Mouse (Mus musculus): ENCODE measurements at regions not wholly inside any gene's neighbourhood (a gene's known extent, or its start where the extent isn't known, plus 50 kb on each side); places are given as distances from the start of the nearest gene placed in this dataset.

DNA sequence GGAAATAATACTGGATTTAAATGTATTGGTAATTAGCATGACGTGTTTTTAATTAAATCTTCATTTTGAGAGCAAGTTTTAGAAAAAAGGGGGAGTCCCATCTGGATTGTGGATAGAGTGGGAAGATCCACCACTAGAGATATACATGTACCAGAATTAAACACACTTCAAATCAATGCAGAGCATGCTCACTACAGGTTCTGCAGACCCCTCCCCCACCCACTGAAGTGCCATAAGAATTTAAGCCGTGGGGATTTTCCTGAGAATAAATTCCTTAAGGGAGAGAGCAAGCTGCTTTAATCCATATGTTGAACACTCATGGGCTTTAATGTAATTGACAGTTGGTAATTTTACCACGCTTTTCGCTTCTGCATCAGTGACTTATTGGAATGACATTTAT lies 401.4 kb downstream of the Dcdc2c start:
- Histone ChIP-seq H3K27ac (ENCODE audit: low read depth, low read length) (no peak overlapping the region), H3K4me1 (ENCODE audit: control insufficient read depth, insufficient read depth, low read length) (no peaks in the 10 kb centered on the region), H3K4me2 (ENCODE audit: low read depth, low read length) (no peak overlapping the region), H3K27me3 (ENCODE audit: control insufficient read depth, insufficient read depth, low read length) (no peaks in the 10 kb centered on the region), H3K9ac (replicated peaks; ENCODE audit: low read depth, low read length) (no peak overlapping the region), H3K36me3 (ENCODE audit: control insufficient read depth, insufficient read depth, low read length) (no peaks in the 10 kb centered on the region), H3K9me3 (ENCODE audit: control insufficient read depth, low read length) (no peaks in the 10 kb centered on the region), H3K4me3 (ENCODE audit: low read depth, low read length) (no peak overlapping the region)
- WGBS: 56% methylated on average over 4 of the region's 4 CpGs
- no peak for ATAC-seq (ENCODE audit: low read depth)

DNA sequence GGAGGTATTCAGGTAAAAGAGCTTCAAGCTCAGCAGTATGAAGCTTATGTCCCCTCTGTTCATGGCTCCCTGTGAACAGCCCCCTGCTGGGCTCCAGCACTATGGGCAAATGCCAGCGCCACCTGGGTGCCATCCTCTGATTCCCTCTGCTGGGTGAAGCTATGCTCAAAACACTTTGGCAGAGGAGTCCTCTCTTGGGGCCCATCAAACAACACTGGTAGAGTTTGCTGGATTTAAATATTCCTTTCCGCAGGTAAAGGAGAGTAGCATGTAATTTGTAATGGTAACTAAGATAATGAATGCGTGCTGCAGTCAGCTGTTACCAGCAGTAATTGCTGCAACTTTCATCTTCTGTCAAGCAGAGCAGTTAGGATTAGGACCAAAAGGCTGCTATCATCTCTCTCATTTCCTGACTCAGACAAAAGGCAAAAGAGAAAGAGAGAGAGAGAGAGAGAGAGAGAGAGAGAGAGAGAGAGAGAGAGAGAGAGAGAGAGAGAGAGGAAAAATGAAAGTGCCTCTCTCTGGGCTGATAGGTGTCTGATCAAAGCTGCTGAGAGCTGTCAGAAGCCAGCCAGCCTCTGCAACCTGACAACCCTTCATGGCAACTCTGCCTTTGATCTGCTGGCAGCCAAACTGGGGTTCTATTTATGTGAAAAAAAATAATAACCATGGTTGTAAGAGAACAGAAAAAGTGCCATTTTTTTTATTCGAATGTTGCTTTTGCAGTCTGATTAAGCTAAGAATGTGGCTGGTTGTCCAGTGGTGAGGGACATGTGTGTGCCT lies 416.2 kb downstream of the Dcdc2c start:
- Histone ChIP-seq H3K9ac (replicated peaks; ENCODE audit: low read depth, low read length) (no peak overlapping the region), H3K27me3 (ENCODE audit: control insufficient read depth, insufficient read depth, low read length) (no peaks in the 10 kb centered on the region), H3K9me3 (ENCODE audit: control insufficient read depth, low read length) (no peaks in the 10 kb centered on the region), H3K4me3 (ENCODE audit: low read depth, low read length) (no peak overlapping the region), H3K4me2 (ENCODE audit: low read depth, low read length) (no peak overlapping the region), H3K4me1 (ENCODE audit: control insufficient read depth, insufficient read depth, low read length) (no peaks in the 10 kb centered on the region), H3K27ac (ENCODE audit: low read depth, low read length) (no peak overlapping the region), H3K36me3 (ENCODE audit: control insufficient read depth, insufficient read depth, low read length) (no peaks in the 10 kb centered on the region)
- 69% methylated on average over 4 of the region's 4 CpGs for WGBS
- no peak for ATAC-seq (ENCODE audit: low read depth)

DNA sequence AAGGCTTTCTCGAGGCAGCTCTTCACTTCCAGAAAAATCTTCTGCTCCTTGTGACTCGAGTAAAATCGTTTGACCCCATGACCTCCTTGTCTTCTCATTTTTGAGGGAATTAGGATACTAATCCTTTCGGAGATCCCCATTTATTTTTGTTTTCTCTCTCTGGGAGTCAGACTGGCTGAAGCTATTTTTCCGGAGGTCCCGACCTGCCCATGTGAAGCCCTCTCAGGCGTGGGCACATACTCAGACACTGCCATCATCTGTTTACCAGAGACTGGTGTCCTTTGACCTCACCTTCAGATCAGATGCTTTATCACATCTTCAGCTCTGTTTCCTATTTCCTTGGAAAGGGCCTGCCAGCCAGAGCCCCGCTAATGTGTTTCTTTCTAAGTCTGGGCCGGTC lies 429.4 kb downstream of the Dcdc2c start:
- no peaks in the 10 kb centered on the region for H3K27me3 ChIP-seq (ENCODE audit: control insufficient read depth, insufficient read depth, low read length)
- no peak for ATAC-seq (ENCODE audit: low read depth)
- H3K9ac ChIP-seq (replicated peaks; ENCODE audit: low read depth, low read length): no peak overlapping the region
- 83% methylated on average over 9 of the region's 9 CpGs for WGBS
- H3K4me3 ChIP-seq (ENCODE audit: low read depth, low read length): no peak overlapping the region
- no peak overlapping the region for H3K4me2 ChIP-seq (ENCODE audit: low read depth, low read length)
- no peaks in the 10 kb centered on the region for H3K9me3 ChIP-seq (ENCODE audit: control insufficient read depth, low read length)
- H3K4me1 ChIP-seq (ENCODE audit: control insufficient read depth, insufficient read depth, low read length): no peaks in the 10 kb centered on the region
- H3K27ac ChIP-seq (ENCODE audit: low read depth, low read length): no peak overlapping the region
- H3K36me3 ChIP-seq (ENCODE audit: control insufficient read depth, insufficient read depth, low read length): no peaks in the 10 kb centered on the region

DNA sequence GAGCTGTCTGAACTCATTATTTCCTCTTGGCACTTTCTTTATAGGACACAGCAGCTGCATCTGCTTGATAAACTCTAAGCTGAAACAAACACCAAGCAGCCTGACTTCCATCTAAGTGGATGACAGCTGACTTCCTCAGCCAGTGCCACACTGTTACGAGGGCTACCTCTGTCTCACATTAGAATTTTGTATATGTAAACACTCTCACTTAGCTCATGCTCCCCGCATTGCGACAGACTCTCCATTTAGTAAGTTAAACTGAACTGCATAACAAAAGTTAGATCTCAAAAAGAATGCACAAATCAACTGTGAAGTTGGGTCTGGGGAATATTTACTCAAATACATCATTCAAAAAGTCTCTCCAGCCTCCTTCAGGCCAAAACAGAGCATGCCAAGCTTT lies 432.1 kb downstream of the Dcdc2c start:
- WGBS: 85% methylated on average over 3 of the region's 3 CpGs
- H3K9ac ChIP-seq (replicated peaks; ENCODE audit: low read depth, low read length): no peak overlapping the region
- no peak overlapping the region for H3K4me2 ChIP-seq (ENCODE audit: low read depth, low read length)
- H3K4me3 ChIP-seq (ENCODE audit: low read depth, low read length): no peak overlapping the region
- H3K4me1 ChIP-seq (ENCODE audit: control insufficient read depth, insufficient read depth, low read length): no peaks in the 10 kb centered on the region
- H3K27ac ChIP-seq (ENCODE audit: low read depth, low read length): no peak overlapping the region
- H3K9me3 ChIP-seq (ENCODE audit: control insufficient read depth, low read length): no peaks in the 10 kb centered on the region
- no peak for ATAC-seq (ENCODE audit: low read depth)
- no peaks in the 10 kb centered on the region for H3K36me3 ChIP-seq (ENCODE audit: control insufficient read depth, insufficient read depth, low read length)
- no peaks in the 10 kb centered on the region for H3K27me3 ChIP-seq (ENCODE audit: control insufficient read depth, insufficient read depth, low read length)

DNA sequence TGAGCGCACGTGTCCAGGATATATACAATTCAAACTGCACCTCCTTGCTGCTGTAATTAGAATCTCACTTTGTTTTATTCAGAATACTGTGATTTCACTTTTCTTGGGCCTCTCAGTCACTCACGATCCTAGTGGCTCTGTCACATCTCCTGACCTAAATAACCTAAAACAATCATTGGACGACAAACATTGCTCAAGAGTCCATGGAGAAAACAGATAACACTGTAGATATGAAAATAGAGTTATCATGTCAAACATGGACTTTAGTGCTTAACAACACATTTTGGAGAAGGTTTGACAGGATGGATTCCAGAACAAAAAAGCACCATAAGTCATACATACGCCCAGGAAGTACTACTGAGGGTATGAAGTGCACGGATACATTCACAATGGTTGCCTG lies 461.5 kb downstream of the Dcdc2c start:
- Histone ChIP-seq H3K36me3 (ENCODE audit: control insufficient read depth, insufficient read depth, low read length) (no peaks in the 10 kb centered on the region), H3K4me1 (ENCODE audit: control insufficient read depth, insufficient read depth, low read length) (no peaks in the 10 kb centered on the region), H3K4me3 (ENCODE audit: low read depth, low read length) (no peak overlapping the region), H3K27me3 (ENCODE audit: control insufficient read depth, insufficient read depth, low read length) (no peaks in the 10 kb centered on the region), H3K9me3 (ENCODE audit: control insufficient read depth, low read length) (no peaks in the 10 kb centered on the region), H3K9ac (replicated peaks; ENCODE audit: low read depth, low read length) (no peak overlapping the region), H3K4me2 (ENCODE audit: low read depth, low read length) (no peak overlapping the region), H3K27ac (ENCODE audit: low read depth, low read length) (no peak overlapping the region)
- 91% methylated on average over 6 of the region's 6 CpGs for WGBS
- no peak for ATAC-seq (ENCODE audit: low read depth)

DNA sequence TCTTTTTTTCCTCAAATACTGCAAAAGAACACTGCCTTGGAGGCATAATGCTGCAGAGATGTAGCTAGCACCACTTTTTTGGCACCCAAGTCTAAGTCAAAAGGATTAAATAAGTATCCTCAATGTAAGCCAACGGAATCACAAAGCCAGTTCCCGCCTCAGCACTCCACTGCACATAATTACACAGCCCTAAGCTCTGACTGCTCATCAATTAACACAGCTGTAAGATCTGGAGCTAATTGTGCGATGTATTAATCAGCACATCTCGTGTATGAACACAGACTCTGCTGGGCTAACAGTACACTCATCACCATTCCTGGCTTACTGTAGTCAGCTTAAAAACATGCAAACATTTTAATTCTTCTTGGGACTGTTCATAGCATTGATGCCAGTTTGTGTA lies 466.7 kb downstream of the Dcdc2c start:
- Histone ChIP-seq H3K27ac (ENCODE audit: low read depth, low read length) (no peak overlapping the region), H3K9ac (replicated peaks; ENCODE audit: low read depth, low read length) (no peak overlapping the region), H3K9me3 (ENCODE audit: control insufficient read depth, low read length) (no peaks in the 10 kb centered on the region), H3K36me3 (ENCODE audit: control insufficient read depth, insufficient read depth, low read length) (no peaks in the 10 kb centered on the region), H3K4me2 (ENCODE audit: low read depth, low read length) (no peak overlapping the region), H3K27me3 (ENCODE audit: control insufficient read depth, insufficient read depth, low read length) (no peaks in the 10 kb centered on the region), H3K4me1 (ENCODE audit: control insufficient read depth, insufficient read depth, low read length) (no peaks in the 10 kb centered on the region), H3K4me3 (ENCODE audit: low read depth, low read length) (no peak overlapping the region)
- 48% methylated on average over 4 of the region's 4 CpGs for WGBS
- ATAC-seq (ENCODE audit: low read depth): no peak

DNA sequence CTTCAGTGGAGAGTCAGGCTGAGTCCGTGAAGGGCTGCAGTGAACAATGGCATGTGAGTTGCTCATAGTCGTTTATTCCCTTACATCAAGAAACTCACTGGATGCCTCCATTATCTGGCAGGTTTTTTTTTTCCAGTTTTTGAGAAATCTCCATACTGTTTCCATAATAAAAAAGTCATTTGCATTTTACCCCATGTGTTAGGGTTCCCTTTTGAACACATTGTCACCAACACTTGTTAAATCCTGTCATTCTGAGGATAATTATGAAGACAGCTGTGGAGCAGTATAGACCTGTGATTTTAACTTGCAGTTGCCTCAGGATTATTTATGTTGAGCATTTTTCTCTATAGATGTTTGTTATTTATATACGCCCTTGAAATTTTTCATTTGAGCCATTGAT lies 475.6 kb downstream of the Dcdc2c start:
- no peak overlapping the region for H3K4me2 ChIP-seq (ENCODE audit: low read depth, low read length)
- H3K36me3 ChIP-seq (ENCODE audit: control insufficient read depth, insufficient read depth, low read length): no peaks in the 10 kb centered on the region
- no peak overlapping the region for H3K27ac ChIP-seq (ENCODE audit: low read depth, low read length)
- ATAC-seq (ENCODE audit: low read depth): no peak
- H3K27me3 ChIP-seq (ENCODE audit: control insufficient read depth, insufficient read depth, low read length): no peaks in the 10 kb centered on the region
- no peaks in the 10 kb centered on the region for H3K9me3 ChIP-seq (ENCODE audit: control insufficient read depth, low read length)
- no peak overlapping the region for H3K9ac ChIP-seq (replicated peaks; ENCODE audit: low read depth, low read length)
- 90% methylated on average over 3 of the region's 3 CpGs for WGBS
- no peaks in the 10 kb centered on the region for H3K4me1 ChIP-seq (ENCODE audit: control insufficient read depth, insufficient read depth, low read length)
- H3K4me3 ChIP-seq (ENCODE audit: low read depth, low read length): no peak overlapping the region

DNA sequence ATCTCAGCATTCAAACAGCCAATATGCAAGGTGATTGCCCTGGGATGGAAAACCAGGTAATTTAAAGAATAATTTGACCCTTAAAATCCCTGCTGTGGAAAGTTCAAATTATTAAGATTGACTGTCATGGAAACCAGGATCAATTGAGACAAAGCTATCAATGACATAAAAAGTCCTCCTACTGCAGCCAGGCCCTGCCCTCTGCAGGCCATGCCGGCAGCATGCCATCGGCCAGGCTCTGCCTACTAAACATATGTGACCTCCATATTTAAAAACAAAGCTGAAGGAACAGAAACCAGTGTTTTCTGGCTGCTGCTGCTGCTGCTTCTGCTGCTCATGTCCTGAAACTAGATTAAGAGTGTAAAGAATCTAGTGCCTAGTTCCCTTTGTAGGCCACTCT lies 483.6 kb downstream of the Dcdc2c start:
- H3K27ac ChIP-seq (ENCODE audit: low read depth, low read length): no peak overlapping the region
- no peaks in the 10 kb centered on the region for H3K4me1 ChIP-seq (ENCODE audit: control insufficient read depth, insufficient read depth, low read length)
- WGBS: 47% methylated on average over 2 of the region's 2 CpGs
- no peak overlapping the region for H3K9ac ChIP-seq (replicated peaks; ENCODE audit: low read depth, low read length)
- no peak overlapping the region for H3K4me2 ChIP-seq (ENCODE audit: low read depth, low read length)
- H3K4me3 ChIP-seq (ENCODE audit: low read depth, low read length): no peak overlapping the region
- no peaks in the 10 kb centered on the region for H3K27me3 ChIP-seq (ENCODE audit: control insufficient read depth, insufficient read depth, low read length)
- ATAC-seq (ENCODE audit: low read depth): no peak
- no peaks in the 10 kb centered on the region for H3K36me3 ChIP-seq (ENCODE audit: control insufficient read depth, insufficient read depth, low read length)
- no peaks in the 10 kb centered on the region for H3K9me3 ChIP-seq (ENCODE audit: control insufficient read depth, low read length)

DNA sequence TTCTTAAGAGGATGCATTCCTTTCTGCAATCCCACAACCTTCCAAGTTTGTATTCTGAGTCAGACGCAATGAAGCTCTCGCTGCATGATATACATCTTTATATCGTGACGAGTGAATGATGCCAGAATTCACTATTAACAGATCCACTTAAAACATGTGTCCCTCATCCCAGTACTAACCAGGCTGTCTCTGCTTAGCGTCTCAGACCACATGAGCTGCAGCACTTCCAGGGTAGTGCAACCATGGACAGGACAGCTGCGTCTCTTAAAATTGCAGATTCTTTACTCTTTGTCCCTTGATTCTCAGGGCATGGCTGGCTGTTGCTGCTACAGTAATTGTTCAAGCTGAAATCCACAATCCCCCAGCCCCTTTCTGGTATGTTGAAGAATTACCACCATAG lies 491.9 kb downstream of the Dcdc2c start:
- no peak overlapping the region for H3K4me2 ChIP-seq (ENCODE audit: low read depth, low read length)
- H3K9ac ChIP-seq (replicated peaks; ENCODE audit: low read depth, low read length): no peak overlapping the region
- H3K36me3 ChIP-seq (ENCODE audit: control insufficient read depth, insufficient read depth, low read length): no peaks in the 10 kb centered on the region
- peaks cover 6% of the 10 kb centered on the region for H3K4me1 ChIP-seq (ENCODE audit: control insufficient read depth, insufficient read depth, low read length)
- 75% methylated on average over 6 of the region's 6 CpGs for WGBS
- H3K9me3 ChIP-seq (ENCODE audit: control insufficient read depth, low read length): no peaks in the 10 kb centered on the region
- H3K27ac ChIP-seq (ENCODE audit: low read depth, low read length): no peak overlapping the region
- H3K4me3 ChIP-seq (ENCODE audit: low read depth, low read length): no peak overlapping the region
- H3K27me3 ChIP-seq (ENCODE audit: control insufficient read depth, insufficient read depth, low read length): no peaks in the 10 kb centered on the region
- ATAC-seq (ENCODE audit: low read depth): no peak

Data from neural tube, embryonic 14.5 days (tissue).